Mouse (Mus musculus) gastrocnemius, postnatal 4 days (tissue): Measurements from ENCODE around the gene Atp10b. TPM values are rescaled to one million over a fixed set of nuclear protein-coding genes. Genes with fewer than 3 reads are reported as not detected.
"Not testable (repeated sequence)": the region's sequence is repeated elsewhere in the genome, so short reads cannot be mapped to it uniquely, and the experiment has no call there.

Experiments
- DNase-seq, 2 experiments: peaks; one replicate each; pipeline ENCODE4 v3.0.0; 2021 to 2022; ENCODE audit warnings: low spot score in 2 of 2, mixed read lengths in 2 of 2
- long read RNA-seq, 2 experiments: library from polyadenylated mRNA; stranded (forward); transcript quantifications; one replicate each; pipeline ENCODE4 v2.0.0; 2021
- total RNA-seq, 2 experiments: library from RNA; stranded (reverse); gene quantifications; 2 replicates each; pipeline ENCODE4 v1.2.3; 2021

The Atp10b gene
- under 1 TPM; 0.80 to 0.98 TPM for total RNA-seq
- long read RNA-seq, experiment 1, partial matches to known transcripts = 1 of 1 reads
- long read RNA-seq, experiment 1, other reads (novel, unspliced or antisense) = 0 of 1 reads
- long read RNA-seq, experiment 2 = 0 reads

DNA sequence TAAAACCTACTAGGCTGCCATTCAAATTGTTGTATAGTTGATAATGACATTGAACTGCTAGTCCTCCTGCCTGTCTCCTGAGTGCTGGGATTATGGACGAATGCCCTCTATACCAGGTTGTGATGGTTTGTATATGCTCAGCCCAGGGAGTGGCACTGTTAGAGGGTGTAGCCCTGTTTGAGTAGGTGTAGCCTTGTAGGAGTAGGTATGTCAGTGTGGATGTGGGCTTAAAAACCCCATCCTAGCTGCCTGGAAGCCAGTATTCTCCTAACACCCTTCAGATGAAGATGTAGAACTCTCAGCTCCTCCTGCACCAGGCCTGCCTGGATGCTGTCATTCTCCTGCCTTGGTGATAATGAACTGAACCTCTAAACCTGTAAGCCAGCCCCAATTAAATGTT, at the start of gene Atp10b:
TSS of gene Atp10b (plus strand) at position 301 of the 400 bp plus-strand sequence.
- no peak for DNase-seq

GRCm38 (mm10) chr11:43101357-43101756, 48.3 kb upstream of the Atp10b start:
- no peak for DNase-seq

GRCm38 (mm10) chr11:43125908-43126477, 23.7 kb upstream of the Atp10b start:
- DNase-seq = no peak

GRCm38 (mm10) chr11:43126573-43126972, 23.1 kb upstream of the Atp10b start:
- DNase-seq = not testable (repeated sequence)

DNA sequence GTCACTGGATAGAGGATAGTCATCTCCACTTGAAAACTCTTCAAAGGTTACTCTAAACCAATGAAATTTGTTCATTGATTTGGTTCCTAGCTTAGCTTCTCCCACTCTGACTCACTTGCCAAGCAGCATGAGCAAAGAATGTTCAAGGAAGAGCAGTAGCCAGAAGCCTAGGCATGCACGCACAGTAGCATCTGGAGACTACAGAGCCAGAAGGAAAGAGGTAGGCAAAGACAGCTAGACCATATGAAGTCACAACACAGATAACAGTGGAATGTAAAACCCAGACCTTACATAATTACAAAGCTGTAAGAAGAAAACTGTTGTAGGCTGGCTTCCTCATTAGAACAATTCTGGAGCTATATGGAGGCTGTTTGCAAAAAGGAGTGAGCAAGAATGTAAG, 8.4 kb upstream of the Atp10b start:
- no peak for DNase-seq

- no peak for DNase-seq
Measured at GRCm38 (mm10) chr11:43142811-43143210, 6.9 kb upstream of the Atp10b start.

- DNase-seq = no peak
Measured at GRCm38 (mm10) chr11:43144178-43144577, 5.5 kb upstream of the Atp10b start.

GRCm38 (mm10) chr11:43144882-43145281, 4.8 kb upstream of the Atp10b start:
- not testable (repeated sequence) for DNase-seq

GRCm38 (mm10) chr11:43147380-43147779, 2.3 kb upstream of the Atp10b start:
- no peak for DNase-seq

- no peak for DNase-seq
Measured at GRCm38 (mm10) chr11:43148341-43148740, 1.3 kb upstream of the Atp10b start.

DNA sequence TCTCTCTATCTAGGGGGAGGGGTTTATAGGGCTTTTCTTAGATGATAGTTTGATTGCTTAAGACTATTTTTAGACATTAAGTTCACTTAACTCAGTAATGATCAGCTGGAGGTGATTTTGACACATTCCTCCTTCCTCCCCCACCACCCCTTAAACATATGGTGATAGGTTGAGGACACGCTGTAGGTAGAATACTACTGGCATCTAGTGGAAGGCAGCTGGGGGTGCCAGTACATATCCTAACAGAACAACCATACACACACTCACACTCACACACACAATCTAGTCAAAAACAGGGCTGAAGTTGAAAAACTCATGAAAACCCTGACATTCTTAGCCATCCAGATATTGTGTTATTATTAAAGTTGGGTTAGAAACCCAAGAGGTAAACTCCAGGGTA, 5.3 kb downstream of the Atp10b start:
- DNase-seq = no peak

GRCm38 (mm10) chr11:43155417-43155816, 5.7 kb downstream of the Atp10b start:
- DNase-seq = no peak

- DNase-seq = no peak
Measured at GRCm38 (mm10) chr11:43158814-43159213, 9.1 kb downstream of the Atp10b start.

DNA sequence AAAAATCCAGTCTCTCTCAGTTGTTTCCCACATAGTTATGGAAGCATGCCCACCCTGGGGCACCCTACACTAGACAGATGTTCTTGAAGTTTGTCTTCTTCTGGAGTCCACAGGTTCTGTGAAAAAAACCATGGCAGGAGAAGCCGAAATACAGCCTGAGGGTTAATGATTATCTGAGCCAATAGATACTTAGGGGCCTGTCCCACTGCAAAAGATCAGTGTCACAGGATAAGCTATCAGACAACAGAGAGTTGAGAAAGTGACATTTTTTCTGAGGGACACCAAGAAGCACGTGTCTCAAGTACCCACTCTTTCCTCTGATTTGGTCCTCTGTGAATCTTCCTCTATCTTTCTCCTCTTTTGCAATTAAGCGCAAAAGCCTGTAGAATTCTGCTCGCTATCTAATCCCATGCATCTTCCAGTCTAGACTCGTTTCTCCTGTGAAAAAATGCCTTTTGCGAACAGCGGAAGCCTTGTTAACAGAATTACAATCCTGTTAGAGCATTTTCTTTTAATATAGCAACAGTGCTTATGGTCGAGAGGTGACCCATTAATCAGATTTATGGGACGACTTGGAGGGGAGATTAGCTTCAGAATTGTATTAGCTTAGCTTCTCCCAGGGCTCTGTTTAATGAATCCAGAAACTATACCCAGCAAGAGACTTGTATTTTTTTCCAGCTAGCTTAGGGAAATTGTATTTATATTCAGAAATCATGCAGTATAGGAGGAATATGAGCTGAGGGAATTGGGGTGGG, 10.7 kb downstream of the Atp10b start:
- DNase-seq = no peak

DNA sequence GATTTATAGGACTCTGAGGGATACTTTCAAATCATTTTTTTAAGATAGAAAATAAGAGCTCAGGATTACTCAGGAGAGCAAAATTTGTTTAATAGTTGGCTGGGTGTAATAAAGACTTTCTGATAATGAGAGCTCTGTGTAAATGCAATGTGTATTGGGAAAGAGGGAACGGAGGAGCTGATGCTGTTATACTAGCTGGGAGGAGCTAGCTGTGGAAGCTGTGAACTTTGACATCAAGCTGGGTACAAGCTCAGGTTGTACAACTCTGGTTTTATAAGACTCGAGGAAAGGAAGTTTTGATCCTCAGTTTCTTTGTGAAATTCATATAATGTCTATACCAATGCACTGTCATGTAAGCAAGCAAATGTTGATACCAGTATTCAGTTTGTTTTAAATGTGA, 20.9 kb downstream of the Atp10b start:
- no peak for DNase-seq

GRCm38 (mm10) chr11:43174359-43175116, 24.9 kb downstream of the Atp10b start:
- DNase-seq = no peak

DNA sequence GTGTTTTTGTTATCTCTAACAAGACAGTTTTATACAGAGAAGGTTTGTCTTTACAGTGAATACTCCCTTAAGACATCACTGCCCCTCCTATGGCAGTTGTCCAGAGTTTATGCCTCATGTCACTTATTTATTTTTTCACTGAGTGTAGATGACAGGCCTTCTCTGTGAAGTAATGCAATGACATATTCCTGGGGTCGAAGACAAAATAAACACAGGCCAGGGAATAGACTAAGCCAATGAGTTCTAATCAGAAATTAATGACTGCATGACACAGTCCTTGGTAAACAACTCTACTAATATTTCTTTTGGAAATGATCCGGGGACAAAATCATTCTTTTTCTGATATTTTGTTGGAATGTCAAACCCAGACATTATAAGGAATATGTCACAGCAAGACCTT, 32.7 kb downstream of the Atp10b start:
- no peak for DNase-seq

DNA sequence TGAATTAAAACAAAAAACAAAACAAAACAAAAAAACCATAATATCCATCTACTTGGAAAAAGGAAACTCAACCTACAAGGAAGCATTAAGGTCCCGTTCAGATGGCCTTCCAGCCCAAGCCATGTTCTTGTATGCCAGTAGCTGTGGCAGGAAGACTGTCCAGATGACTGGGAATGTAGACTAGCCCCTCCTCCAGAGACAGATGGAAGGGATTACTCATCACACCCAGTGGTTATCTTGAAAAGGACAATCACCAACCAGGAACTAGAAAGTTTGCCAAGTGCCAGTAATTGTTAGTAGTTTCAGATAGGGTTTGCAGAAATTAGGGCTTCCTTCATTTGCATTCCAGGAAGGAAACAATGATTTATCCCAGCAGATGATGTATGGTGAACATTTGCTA, 33.1 kb downstream of the Atp10b start:
- no peak for DNase-seq

DNA sequence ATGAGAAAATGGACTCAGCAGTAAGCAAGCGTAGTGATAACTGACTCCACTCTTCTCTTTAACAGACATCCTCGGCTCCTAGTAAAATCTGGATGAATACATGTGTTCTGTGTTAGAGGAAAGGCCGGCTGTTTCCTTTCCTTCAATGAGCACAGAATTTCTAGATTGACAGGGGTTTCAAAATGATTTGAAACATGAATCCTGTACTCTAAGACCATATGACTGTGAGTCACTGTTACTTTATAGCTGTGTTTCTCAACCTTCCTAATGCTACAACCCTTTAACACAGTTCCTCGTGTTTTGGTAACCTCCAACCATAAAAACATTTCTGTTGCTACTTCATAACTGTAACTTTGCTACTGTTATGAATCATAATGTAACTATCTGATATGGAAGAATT, 33.8 kb downstream of the Atp10b start:
- DNase-seq = no peak

- no peak for DNase-seq
Measured at GRCm38 (mm10) chr11:43186291-43186690, 36.6 kb downstream of the Atp10b start.

- DNase-seq = no peak
Measured at GRCm38 (mm10) chr11:43189817-43190593, 40.3 kb downstream of the Atp10b start.
